Mouse (Mus musculus) liver, adult 2 months (tissue): ENCODE results near the gene Acsl5.

Experiments used
- CTCF ChIP-seq: fragments of 200-500 bp; IDR thresholded peaks from 2 replicates; pipeline ENCODE4 v1.5.1; 2011; ENCODE audit warnings: low read depth, low read length, control low read depth
- POLR2A ChIP-seq: fragments of 200-500 bp; IDR thresholded peaks from 2 replicates; pipeline ENCODE4 v1.6.1; 2011; ENCODE audit warnings: low read length, control low read depth; ENCODE audit not compliant: insufficient read depth; ENCODE audit errors: extremely low read depth

GRCm38 (mm10) chr19:55284093-55284492 is 32.4 kb downstream of the Acsl5 start:
- TF ChIP-seq CTCF, result no peak
- TF ChIP-seq POLR2A, result no peak
